Mouse (Mus musculus) thymus, adult 2 months (tissue): Measurements from ENCODE around the gene Srsf4.

Experiments
- CTCF ChIP-seq: fragments of 200-500 bp; IDR thresholded peaks from 2 replicates; pipeline ENCODE4 v1.5.1; 2012; ENCODE audit warnings: mild to moderate bottlenecking, control low read depth, low read length, moderate library complexity, borderline replicate concordance; ENCODE audit not compliant: control insufficient read depth, poor library complexity, insufficient read depth; ENCODE audit errors: extremely low read depth
- POLR2A ChIP-seq: fragments of 200-500 bp; IDR thresholded peaks from 2 replicates; pipeline ENCODE4 v1.6.1; 2012; ENCODE audit warnings: mild to moderate bottlenecking, low read length, control low read depth, moderate library complexity; ENCODE audit not compliant: control insufficient read depth, poor library complexity, insufficient read depth; ENCODE audit errors: extremely low read depth

- TF ChIP-seq POLR2A (no peak), CTCF (no peak)
Measured at GRCm38 (mm10) chr4:131849986-131850638, 23.3 kb upstream of the Srsf4 start.
